Comparison of ENCODE assay signal across 8 mouse cellular contexts in genomic region chr9:105132002-105132367, GRCm38 (mm10). TPM values are rescaled to one million over a fixed set of nuclear protein-coding genes. Genes with fewer than 3 reads are reported as not detected.
A peak's percentile ranks its signal among the peaks of the same experiment; 100 is the strongest.
DNase-seq lines count a peak whose midpoint lies in the region; ATAC-seq and TF ChIP-seq lines count a peak whose summit lies in the region.

No protein-coding gene starts in this region.

- peaks cover 4 to 10% of the 10 kb centered on the region in 2 experiments; a peak in 3 of 4 replicates for H3K4me1 ChIP-seq in heart, embryonic 14.5 days (ENCODE audit: control insufficient read depth in 2 of 2, insufficient read depth in 2 of 2, low read length in 2 of 2)
- peaks cover 16% of the 10 kb centered on the region for H3K4me1 ChIP-seq in G1E (ENCODE audit: insufficient read depth, low read depth, low read length)
- peaks cover 22% of the 10 kb centered on the region for H3K4me1 ChIP-seq in hindbrain, embryonic 10.5 days (replicated peaks)

- H3K9me3 ChIP-seq in heart, embryonic 14.5 days (ENCODE audit: control insufficient read depth, low read length) = no peaks in the 10 kb centered on the region
- H3K9me3 ChIP-seq in G1E (replicated peaks) = peaks cover 12% of the 10 kb centered on the region
- no peaks in the 10 kb centered on the region for H3K9me3 ChIP-seq in hindbrain, embryonic 10.5 days

- H3K27me3 ChIP-seq in heart, embryonic 14.5 days (ENCODE audit: control insufficient read depth, insufficient read depth, low read length) = no peaks in the 10 kb centered on the region
- no peaks in the 10 kb centered on the region for H3K27me3 ChIP-seq in G1E (ENCODE audit: insufficient read depth, low read length)
- H3K27me3 ChIP-seq in hindbrain, embryonic 10.5 days (ENCODE audit: insufficient read depth, poor library complexity, severe bottlenecking) = no peaks in the 10 kb centered on the region

- 20% methylated on average over 5 of the region's 5 CpGs for WGBS in heart, embryonic 14.5 days
- 26% methylated on average over 5 of the region's 5 CpGs for WGBS in hindbrain, embryonic 10.5 days

- H3K4me3 ChIP-seq in heart, embryonic 14.5 days (ENCODE audit: control insufficient read depth in 1 of 2, insufficient read depth in 1 of 2, low read depth in 1 of 2, low read length in 2 of 2) = peak overlapping the region; percentile 74 to 77
- peak overlapping the region; percentile 78; the same call in 1 of the 2 replicates for H3K4me3 ChIP-seq in G1E (ENCODE audit: low read depth, low read length)
- peak overlapping the region; percentile 81 for H3K4me3 ChIP-seq in hindbrain, embryonic 10.5 days

- DNase-seq in heart, adult 18-20 months = no peak
- DNase-seq in G1E (ENCODE audit: low spot score) = peak; percentile 12
- DNase-seq in hindbrain, embryonic 10.5 days (ENCODE audit: low spot score) = no peak
- DNase-seq in cerebellum, adult 11 months = no peak
- no peak for DNase-seq in thymus, postnatal 25 days
- DNase-seq in layer of hippocampus, adult 8-10 months (ENCODE audit: low spot score in 2 of 2) = no peak

- H3K9ac ChIP-seq in heart, embryonic 14.5 days (ENCODE audit: low read length) = no peak overlapping the region

- no peaks in the 10 kb centered on the region for H3K36me3 ChIP-seq in heart, embryonic 14.5 days (ENCODE audit: control insufficient read depth, insufficient read depth, low read length)
- peaks cover 5% of the 10 kb centered on the region for H3K36me3 ChIP-seq in G1E (replicated peaks)
- H3K36me3 ChIP-seq in hindbrain, embryonic 10.5 days = no peaks in the 10 kb centered on the region

- no peak overlapping the region for H3K27ac ChIP-seq in heart, embryonic 14.5 days (replicated peaks in 1 of 2; ENCODE audit: control insufficient read depth in 1 of 2, insufficient read depth in 1 of 2, low read depth in 2 of 2, low read length in 2 of 2)
- H3K27ac ChIP-seq in hindbrain, embryonic 10.5 days = peak overlapping the region; percentile 92

- no peak for ATAC-seq in heart, embryonic 14.5 days (ENCODE audit: insufficient number of reproducible peaks, insufficient read depth, low FRiP score, low read depth)
- peak; percentile 50 for ATAC-seq in G1E (ENCODE audit: extremely low read depth, insufficient number of reproducible peaks, low FRiP score, poor library complexity, severe bottlenecking)
- ATAC-seq in megakaryocyte-erythroid progenitor cell, adult 5-6 weeks (replicated peaks; ENCODE audit: low FRiP score, low TSS enrichment, poor library complexity, severe bottlenecking) = peak; percentile 38

- TF ChIP-seq CTCF in G1E (IDR thresholded peaks at IDR 0.05; ENCODE audit: low read depth, low read length) = no peak

- peak overlapping the region; percentile 95 for H3K4me2 ChIP-seq in heart, embryonic 14.5 days (ENCODE audit: low read length)

RNA-seq across cellular contexts. Expression of gene Nudt16, which starts 0.4 kb away (rescaled TPM):
- polyA plus RNA-seq in heart, embryonic 14.5 days (2014; fragmentation: Nextera tagmentation; extraction: Ambion mirVana) = 8.9 and 10.6 TPM in 2 replicates
- total RNA-seq in heart, adult 18-20 months (2021) = 1 to 10 TPM; 6.1 to 6.4 TPM
- total RNA-seq in G1E (2014; fragmentation: Nextera tagmentation) = 5.0 and 12.2 TPM in 2 replicates
- total RNA-seq in G1E (2017) = 10.8 and 11.2 TPM in 2 replicates
- polyA plus RNA-seq in G1E (2012) = 9.9 and 12.6 TPM in 2 replicates
- 14.0 and 14.8 TPM in 2 replicates for polyA plus RNA-seq in hindbrain, embryonic 10.5 days (2016; fragmentation: Nextera tagmentation; extraction: Ambion mirVana)
- 13.7 and 14.2 TPM in 2 replicates for total RNA-seq in megakaryocyte-erythroid progenitor cell, adult 5-6 weeks (2014; fragmentation: Nextera tagmentation)
- total RNA-seq in megakaryocyte-erythroid progenitor cell, adult 5-6 weeks (2017) = 4.1 and 5.2 TPM in 2 replicates
- total RNA-seq in layer of hippocampus, adult 8-10 months (2022) = 10 to 100 TPM; 15.9 to 20.0 (median 17.7) TPM

RNA-seq across cellular contexts. Expression of gene 1700080E11Rik, which starts 12.9 kb away (rescaled TPM):
- not detected in 2 replicates for polyA plus RNA-seq in heart, embryonic 14.5 days (2014; fragmentation: Nextera tagmentation; extraction: Ambion mirVana)
- total RNA-seq in heart, adult 18-20 months (2021) = not detected
- total RNA-seq in G1E (2014; fragmentation: Nextera tagmentation) (not detected in 2 replicates), G1E (2017) (not detected in 2 replicates)
- not detected in 2 replicates for polyA plus RNA-seq in G1E (2012)
- not detected in 2 replicates for polyA plus RNA-seq in hindbrain, embryonic 10.5 days (2016; fragmentation: Nextera tagmentation; extraction: Ambion mirVana)
- not detected in 2 replicates for total RNA-seq in megakaryocyte-erythroid progenitor cell, adult 5-6 weeks (2014; fragmentation: Nextera tagmentation)
- not detected in 2 replicates for total RNA-seq in megakaryocyte-erythroid progenitor cell, adult 5-6 weeks (2017)
- not detected for total RNA-seq in layer of hippocampus, adult 8-10 months (2022)
